Mouse (Mus musculus): ENCODE data around the gene Osbpl5. TPM values are rescaled to one million over a fixed set of nuclear protein-coding genes. Genes with fewer than 3 reads are reported as not detected.
"Not testable (repeated sequence)": the region's sequence is repeated elsewhere in the genome, so short reads cannot be mapped to it uniquely, and the experiment has no call there.

Osbpl5 gene
- total RNA-seq, 2 experiments from 2014 or later, result 19.6 to 26.1 TPM

DNA sequence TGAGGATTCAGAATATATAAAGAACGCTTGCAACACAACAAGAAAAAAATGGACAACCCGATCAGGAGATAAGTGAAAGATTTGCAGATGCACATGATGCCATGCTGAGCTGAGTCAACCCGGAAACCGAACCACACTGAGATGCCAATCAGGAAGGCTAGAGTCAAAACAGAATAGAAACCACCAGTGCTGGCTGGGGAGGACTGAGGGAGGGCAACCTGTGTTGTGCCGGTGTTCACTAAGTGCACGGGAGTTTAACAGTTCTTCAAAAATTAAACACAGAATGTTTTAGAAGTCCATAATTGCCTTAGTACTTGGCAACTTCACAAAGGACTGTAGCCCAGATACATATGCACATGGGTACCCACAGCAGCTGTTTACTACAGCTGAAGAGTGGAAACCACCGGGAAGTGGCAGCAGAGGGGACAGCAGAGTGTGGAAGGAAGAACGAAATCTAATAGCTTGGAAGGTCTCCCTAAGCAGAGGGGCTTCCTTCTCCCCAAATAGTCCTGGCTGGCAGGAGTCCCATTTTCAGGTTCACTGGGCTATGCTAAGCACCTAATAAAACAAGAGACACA lies 43.9 kb downstream of the Osbpl5 start:
- intact Hi-C loops (cut with DNase I), result no loop called here
- DNase-seq, result no peak

DNA sequence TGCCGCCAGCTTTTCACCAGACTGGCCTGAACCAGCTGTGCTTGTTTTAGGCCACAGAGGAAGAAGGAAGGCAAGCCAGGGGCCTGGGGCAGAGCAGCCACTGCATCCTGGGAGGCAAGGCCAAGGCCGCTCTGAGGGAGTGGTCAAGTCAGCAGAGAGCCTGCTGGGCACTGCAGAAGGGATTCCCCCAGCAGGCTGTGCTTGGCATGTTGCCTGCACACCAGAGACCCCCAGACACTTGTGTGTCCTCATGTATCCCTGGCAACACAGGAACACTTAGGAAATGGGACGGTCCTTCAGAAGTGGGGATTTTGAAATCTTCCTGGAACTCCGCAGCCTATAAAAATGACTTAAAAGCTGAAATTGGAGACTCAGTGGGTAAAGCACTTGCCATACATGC lies 44.8 kb downstream of the Osbpl5 start:
- DNase-seq, result no peak

DNA sequence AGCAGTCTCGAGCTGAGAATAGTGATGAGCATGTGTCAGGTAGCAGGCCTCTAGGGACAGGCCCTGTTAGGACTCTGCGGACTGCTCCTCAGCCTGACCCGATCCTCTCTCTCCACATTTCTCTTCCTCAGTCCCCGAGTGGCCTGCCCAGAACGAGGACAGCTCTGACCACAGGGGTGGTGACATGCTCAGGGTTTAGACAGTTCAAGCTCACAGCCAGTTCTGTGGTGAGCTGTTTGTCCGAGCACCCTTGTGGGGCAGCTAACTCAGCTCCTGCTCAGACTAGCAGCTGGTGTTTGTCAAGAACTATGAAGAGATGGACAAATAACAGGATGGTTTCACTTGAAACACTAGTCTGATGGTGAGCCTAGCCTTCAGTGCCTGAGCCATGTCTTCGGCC lies 45.4 kb downstream of the Osbpl5 start:
- intact Hi-C loops (cut with DNase I), result no loop called here
- DNase-seq, result no peak

More for the DNA sequence above, 44.8 kb downstream of the Osbpl5 start:
- intact Hi-C loops (cut with DNase I), result no loop called here

DNA sequence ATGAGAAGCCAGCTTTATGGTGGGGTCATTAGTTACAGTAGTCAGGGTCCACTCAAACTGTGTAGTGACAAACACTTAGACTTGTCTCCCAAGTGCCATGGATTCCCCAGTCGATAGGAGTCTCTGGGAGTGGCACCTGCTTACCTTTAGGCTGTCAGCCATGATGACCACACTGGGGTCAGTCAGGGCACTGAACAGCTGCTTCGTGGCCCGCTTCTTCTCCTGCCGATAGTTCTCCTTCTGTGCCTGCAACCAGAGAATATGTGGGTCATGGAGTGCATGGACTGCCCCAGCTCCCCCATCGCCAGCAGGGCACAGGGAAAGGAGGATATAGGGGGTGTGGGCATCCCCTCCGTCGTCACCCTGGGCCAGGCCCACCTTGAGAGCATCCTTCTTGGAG lies 47.4 kb downstream of the Osbpl5 start:
- intact Hi-C loops (cut with DNase I), result no loop called here
- no peak for DNase-seq

DNA sequence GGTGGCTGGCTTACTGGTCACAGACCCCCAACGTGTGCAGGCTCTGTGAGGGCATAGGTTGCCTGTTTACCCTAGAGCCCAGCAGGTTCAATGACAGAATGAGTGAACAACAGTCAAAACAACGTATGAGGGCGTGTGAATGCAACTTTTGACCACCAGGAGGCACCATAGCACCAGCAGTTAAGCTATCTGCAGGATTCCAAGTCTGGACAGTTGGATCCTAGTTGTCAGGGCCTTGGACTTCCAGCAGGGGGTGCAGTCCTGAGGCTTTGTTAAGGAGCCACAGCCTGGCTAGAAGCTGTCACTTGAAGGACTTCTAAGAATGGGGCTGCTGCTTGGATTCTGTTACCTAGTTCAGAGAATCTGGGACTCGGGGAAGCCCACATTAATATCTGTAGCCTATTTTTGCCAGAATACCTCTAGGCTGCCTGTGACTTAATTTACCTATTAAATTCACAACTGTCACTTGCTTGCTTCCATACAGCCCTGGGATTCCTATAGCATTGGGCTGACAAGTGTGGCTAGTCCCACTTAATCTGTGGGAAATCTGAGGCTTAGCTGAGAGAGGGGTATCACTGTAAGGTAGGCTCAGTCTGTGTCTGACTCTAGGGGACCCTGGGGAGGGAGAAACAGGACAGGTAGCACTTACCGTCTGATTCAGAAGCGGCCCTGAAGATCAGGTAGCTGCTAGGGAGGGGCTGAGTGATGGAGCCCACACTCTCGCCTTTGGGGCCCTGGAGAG lies 49.9 kb downstream of the Osbpl5 start:
- peak; percentile 90 to 95 for DNase-seq
- intact Hi-C loops (cut with DNase I), result loop anchor here (1.0 kb wide), 2 partner anchors 41 to 57 kb away; no protein-coding TSS in a partner anchor

GRCm38 (mm10) chr7:143696140-143696539 lies 60.6 kb downstream of the Osbpl5 start:
- intact Hi-C loops (cut with DNase I), result loop anchor here (1.0 kb wide), 1 partner anchor 112 kb away; no protein-coding TSS in a partner anchor
- DNase-seq, result peak in 1 of 2 experiments; percentile 41

DNA sequence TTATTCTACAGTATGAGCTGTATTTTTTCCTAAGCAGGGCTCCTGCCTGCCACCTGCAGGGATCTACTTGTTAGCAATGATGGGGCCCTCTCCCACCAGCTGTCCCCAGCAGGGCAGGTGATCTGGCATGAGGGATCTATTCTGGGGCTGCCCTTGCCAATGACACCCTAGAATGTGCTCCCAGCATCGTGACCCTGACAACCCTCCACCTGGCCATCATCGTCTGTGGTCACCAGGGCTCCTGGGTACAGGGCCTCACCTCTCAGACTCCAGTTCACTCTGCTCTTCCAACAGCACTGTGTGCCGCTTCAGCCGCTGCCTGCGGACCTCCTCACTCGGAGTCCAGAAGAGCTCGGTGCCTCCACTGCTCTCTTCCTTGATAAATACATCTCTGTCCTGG lies 62.2 kb downstream of the Osbpl5 start:
- intact Hi-C loops (cut with DNase I), result no loop called here
- DNase-seq, result no peak

DNA sequence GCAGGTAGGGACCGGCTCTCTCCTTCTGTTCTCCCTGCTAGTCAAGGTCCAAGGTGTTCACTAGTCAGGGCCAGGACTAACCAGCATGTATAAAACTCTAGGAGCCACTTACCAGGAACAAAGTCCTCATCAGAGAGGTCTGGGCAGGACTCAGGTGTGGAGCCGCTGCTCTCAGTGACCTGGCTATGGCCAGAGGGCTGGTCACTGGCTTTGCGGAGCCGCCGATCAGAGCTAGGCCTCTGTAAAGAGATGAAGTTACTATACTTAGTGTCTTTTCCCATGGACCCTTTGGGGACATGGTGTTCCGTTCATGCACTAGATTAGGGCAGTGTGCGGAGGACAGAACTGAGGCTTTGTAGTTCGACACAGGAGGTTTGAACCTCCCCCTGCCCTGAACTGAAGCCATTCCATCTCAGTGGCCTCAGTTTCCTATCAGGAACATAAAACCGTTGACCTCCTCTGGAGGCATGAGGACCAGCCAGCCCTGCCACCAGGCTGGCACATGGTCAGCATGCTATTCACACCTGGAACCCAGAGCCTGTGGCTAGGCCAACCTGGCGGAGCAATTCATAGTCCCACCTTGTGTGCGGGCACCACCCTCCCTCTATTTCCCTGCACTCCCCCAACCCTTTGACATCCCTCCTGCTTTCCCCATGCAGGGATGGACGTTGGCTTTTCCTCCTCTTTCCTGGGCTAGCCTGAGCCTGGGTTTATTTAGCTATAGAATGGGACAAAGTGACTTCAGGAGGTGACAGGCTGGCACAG lies 63.9 kb downstream of the Osbpl5 start:
- intact Hi-C loops (cut with DNase I), result no loop called here
- no peak for DNase-seq

GRCm38 (mm10) chr7:143691909-143692308 lies 64.9 kb downstream of the Osbpl5 start:
- intact Hi-C loops (cut with DNase I), result no loop called here

GRCm38 (mm10) chr7:143691181-143691580 lies 65.6 kb downstream of the Osbpl5 start:
- no peak for DNase-seq
- intact Hi-C loops (cut with DNase I), result no loop called here

More at GRCm38 (mm10) chr7:143691909-143692308, 64.9 kb downstream of the Osbpl5 start:
- no peak for DNase-seq

DNA sequence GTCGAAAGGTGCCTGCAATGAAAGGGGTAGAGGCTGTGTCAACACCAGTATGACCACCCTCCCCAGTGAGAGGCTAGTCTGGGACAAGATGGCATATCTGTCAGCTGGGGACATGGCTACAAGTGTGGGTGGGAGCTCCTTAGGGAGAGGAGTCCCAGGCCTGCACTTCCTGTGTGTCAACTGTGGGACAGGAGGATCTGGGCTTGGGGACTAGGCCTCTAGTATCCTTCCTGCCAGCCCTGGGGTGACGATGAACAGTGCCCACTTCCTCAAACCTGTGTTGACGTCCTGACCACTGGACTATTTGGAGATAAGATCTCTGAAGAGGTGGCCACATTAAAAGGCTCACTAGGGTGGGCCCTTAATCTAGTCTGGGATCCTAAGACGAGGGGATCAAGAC lies 66.8 kb downstream of the Osbpl5 start:
- no peak for DNase-seq

DNA sequence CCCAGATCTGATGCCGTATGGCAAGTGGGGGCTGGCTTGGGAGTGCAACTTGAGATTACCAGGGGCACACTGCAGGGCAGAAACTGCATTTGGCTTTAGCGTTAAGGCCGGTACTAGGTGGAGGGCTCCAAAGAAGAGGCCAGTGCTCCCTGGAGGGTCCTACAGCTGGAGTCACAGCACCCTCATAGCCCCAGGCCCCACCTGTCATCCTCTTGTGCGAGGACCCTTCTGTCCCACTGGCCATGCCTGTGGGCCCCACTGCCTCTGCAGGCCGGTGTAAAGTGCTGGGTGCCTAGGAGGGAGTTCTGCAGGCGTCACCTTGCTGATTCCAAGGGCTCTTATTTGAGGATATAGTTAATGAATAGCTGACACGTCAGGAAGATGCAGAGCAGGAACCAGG lies 67.3 kb downstream of the Osbpl5 start:
- intact Hi-C loops (cut with DNase I), result no loop called here
- DNase-seq, result no peak

More for the DNA sequence above, 66.8 kb downstream of the Osbpl5 start:
- intact Hi-C loops (cut with DNase I), result no loop called here

DNA sequence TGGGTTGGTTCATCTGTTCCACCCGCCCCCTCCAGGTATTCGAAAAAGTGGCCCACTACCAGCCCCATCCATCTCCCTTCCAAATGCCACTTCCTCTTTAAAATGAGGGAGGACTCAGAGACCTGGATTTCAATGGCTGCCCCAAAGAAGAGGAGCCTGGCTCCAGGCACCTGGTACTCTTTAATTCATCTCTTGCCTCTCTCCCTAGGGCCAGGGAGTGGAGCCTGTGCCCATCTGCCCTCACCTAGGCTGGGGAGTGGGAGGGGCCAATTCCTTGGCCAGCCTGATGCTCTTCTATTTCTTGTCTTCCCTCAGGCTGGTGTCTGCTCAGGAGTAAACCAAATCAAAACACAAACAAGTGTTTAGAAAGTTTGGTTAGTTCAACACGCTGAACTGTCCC lies 70.1 kb downstream of the Osbpl5 start:
- DNase-seq; intact Hi-C loops (cut with DNase I): not testable (repeated sequence)

DNA sequence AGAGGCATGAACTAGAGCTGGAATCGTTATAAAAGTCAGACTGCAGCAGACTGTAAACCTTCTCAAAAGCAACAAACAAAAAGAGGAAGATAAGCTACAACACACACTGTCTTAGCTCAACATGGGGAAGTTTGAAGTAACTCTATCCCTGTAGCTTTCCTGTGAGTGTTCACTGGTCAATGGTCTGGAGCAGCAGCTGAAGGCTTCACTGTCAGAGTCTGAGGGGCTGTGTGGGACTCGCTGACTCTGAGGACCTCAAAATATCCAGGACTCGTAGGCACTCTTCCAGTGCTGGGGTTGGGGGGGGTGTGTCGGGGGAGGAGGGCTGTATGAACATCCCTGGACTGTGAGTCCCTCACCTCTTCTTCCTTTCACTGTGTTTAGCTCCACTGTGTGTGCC lies 70.6 kb downstream of the Osbpl5 start:
- intact Hi-C loops (cut with DNase I), result not testable (repeated sequence)

DNA sequence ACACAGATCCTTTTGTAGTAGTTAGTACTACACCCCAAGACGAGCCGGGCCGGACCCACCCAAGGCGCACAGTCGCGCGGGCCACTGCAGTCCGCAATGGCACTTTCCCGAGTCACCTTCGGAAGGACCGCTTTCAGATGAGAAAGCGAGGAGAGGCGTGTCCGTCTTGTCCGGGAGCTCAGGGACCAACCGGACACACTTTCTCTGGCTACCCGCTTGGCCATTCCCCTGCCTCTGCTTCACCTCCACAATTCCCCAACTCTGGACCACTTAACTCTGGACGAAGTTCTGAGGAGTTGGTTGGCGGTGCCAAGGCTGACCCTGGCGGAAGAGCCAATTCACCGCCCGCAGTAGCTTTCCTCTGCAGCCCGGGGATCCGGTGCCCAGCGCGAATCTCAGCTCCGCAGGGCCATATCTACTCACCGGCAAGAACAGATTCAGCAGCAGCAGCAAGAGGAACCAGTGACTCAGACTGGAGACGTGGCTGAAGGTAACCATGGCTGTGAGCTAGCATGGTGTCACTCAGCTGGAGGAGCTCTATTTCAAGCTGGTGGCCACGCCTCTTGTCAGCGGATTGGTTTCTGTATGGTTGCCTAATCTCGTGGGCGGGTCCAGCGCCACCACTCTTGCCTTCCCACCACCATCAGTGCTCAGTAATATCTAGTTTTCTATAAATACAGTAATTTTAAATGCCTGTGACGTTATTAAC lies 71.3 kb downstream of the Osbpl5 start, which contains the start of gene Tnfrsf23:
Tnfrsf23 (minus strand) TSS at position 514 of the 709 bp plus-strand sequence.
- intact Hi-C loops (cut with DNase I), result loop anchor here (1.0 kb wide), 1 partner anchor 36 kb away; the partner anchor contains the start of gene Tnfrsf22
- DNase-seq, result peak; percentile 70 to 75

More for the DNA sequence above, 70.6 kb downstream of the Osbpl5 start:
- DNase-seq, result not testable (repeated sequence)

DNA sequence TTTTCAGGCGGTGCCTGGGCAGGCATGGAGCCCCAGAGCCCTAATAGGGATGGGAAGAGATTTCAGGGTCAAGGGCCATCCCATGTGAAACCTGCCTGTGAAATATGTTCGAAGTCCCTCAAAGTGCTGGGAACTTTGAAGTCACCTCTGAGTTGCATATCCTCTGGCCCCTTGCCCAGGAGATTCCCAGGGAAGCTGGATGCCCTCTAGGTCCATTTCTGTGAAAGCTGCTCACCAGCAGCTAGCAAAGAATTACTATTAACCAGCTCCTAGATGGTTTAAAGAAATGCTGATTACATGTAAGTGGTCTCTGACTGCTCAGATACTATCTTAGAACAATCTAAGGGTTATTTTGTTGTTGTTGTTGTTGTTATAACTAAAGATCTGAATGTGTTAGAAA lies 72.2 kb downstream of the Osbpl5 start:
- intact Hi-C loops (cut with DNase I), result not testable (repeated sequence)

GRCm38 (mm10) chr7:143681566-143681965 lies 75.2 kb downstream of the Osbpl5 start:
- intact Hi-C loops (cut with DNase I), result loop anchor here (1.0 kb wide), 1 partner anchor 38 kb away; no protein-coding TSS in a partner anchor
- DNase-seq, result no peak

More for the DNA sequence above, 72.2 kb downstream of the Osbpl5 start:
- DNase-seq, result not testable (repeated sequence)

DNA sequence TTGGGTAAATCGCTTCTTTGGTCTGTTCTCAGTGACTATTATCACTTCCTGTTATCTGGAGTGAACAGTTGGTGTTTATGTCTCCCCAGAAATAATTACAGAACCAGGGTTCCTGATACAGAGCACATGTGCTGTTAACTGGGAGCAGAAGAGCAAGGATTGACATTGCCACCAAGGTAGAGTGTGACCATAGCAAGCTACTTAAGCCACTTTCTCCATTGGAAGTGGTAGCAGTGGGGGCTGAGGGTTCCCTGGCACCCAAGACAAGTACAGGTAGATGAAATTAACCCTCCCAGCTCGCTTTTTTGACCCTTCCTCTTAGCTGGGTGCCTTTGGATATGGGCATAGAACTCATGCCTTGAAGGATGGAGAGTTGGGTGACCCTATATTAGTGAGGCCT lies 75.9 kb downstream of the Osbpl5 start:
- not testable (repeated sequence) for DNase-seq
- intact Hi-C loops (cut with DNase I), result loop anchor here (1.0 kb wide), 1 partner anchor 38 kb away; no protein-coding TSS in a partner anchor

- intact Hi-C loops (cut with DNase I); DNase-seq: not testable (repeated sequence)
Observed at GRCm38 (mm10) chr7:143679650-143680049, 77.1 kb downstream of the Osbpl5 start.
